Mouse (Mus musculus) frontal cortex, adult 2 months (tissue): ENCODE measurements around the gene Sys1. TPM values are rescaled to one million over a fixed set of nuclear protein-coding genes. Genes with fewer than 3 reads are reported as not detected.

ENCODE experiments used
- DNase-seq, 2 experiments: peaks; one replicate each; pipeline ENCODE4 v3.0.0; 2022; ENCODE audit warnings: low spot score in 1 of 2; ENCODE audit errors: extremely low spot score in 1 of 2
- polyA plus RNA-seq: library from polyadenylated mRNA; depleted of rRNA; stranded (reverse); fragments of >200 nt; gene quantifications from 2 replicates; pipeline ENCODE4 v1.2.3, GENCODE M21; 2012

Gene Sys1
- polyA plus RNA-seq, 1 experiment, result 59.1 TPM

DNA sequence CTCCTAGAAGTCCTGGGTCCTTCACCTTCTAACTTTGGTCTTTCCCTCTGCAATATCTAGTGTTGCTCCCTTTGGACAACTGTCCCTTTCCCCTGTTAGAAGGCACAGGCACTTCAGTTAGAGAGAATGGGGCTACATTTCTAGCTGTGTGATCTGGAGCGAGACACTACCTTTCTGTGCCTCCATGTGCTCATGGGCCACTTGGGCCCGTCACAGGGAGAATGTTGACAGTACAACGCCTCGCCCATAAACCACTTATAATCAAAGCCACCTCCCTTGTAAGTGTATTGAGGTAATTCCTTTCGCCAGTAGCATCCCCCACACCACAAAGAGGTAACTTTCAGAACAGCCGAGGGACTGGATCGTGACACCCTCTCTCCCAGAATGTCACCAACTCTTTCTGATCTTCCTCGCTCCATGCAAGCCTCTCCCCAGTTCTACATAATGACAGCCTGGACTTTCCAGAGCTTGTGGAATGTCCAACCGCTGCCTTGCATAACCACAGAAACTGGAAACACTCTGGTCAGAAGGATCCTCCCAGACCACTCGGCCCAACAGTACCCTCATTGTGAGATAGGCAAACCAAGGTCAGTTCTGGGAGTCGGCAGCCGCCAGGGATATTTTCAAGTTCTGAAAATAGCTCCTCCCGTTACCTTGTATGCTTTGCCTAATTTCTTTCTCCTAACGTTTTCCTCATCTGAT is 7.3 kb upstream of the Sys1 start:
- no peak for DNase-seq

DNA sequence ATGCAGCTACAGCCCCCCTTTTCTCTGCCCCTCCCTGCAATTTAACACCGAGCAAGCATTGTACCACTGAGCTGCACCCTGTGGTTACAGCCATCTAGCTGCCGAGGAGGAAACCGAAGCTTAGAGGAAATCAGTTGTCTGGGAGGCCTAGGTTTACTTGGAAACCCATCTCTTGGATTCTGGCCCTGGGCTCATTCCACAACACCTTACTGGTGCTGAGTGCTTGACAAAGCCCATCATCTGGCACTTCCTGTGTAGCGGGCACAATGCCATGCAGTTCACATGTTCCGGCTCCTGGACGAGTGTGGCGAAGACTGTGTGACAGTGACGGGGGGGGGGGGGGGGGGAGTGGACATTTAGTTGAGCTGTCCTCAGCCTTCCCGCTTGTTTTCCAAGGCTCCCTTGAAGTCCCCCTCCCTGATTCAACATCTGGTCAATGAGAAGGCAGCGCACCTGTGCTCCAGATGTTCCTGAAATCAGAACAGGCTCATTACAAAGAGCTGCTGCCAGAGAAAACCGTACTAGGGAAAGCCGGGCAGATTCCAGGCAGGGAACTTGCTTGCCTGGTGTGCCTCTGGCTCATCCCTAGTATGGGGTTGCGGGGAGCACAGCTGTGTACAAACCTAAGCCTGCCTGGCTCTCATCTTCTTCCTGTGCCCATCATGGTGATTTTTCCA is 4.6 kb upstream of the Sys1 start:
- no peak for DNase-seq

GRCm38 (mm10) chr2:164453047-164453757 is 3.6 kb upstream of the Sys1 start:
- no peak for DNase-seq

DNA sequence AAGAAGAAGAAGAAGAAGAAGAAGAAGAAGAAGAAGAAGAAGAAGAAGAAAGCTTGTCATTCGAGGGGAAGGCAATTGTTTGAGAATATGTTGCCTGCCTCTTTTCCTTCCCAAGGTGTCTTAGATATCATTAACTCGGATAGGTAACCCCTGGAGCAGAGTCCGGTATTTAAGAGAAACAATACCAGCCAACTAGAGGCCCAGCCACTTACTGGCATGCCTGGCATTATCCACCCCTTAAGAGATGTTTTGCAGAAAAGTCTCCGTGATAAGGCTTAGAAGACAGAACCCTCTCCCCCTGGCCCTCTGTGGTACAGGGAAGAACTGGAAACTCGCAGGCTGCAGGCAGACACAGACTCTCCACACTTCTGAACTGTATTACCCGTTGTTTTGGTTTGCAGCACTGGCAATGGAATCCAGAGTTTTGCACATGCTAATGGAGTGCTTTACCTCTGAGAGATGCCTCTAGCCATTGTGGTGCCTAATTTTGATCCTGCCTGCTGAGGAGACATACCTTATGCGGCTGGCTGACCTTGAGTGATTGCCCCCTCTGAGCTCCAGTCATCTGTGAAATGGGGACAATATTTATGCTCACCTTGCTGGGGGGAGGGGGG is 2.8 kb upstream of the Sys1 start:
- DNase-seq, result no peak

DNA sequence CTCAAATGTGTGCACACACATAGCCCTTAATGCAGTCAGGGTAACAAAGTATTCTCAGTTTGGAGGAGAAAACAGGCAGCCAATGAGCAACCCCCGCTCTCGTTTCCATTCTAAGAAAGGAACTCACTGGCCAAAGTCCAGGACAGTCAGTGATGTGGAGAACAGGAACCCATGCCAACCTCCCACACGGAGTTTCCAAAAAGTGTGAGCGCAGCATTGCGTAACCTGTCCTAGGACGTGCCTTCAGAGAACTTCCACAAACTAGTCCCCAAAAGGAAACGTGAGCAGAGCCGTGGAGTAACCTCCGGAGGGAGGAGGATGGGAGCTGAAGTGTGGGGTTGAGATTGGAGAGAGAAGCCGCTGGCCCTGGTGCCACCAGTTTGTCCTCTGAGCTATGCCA is 1.9 kb upstream of the Sys1 start:
- DNase-seq, result peak; percentile 79 to 95

- DNase-seq, result no peak
Observed at GRCm38 (mm10) chr2:164455421-164456190, 1.2 kb upstream of the Sys1 start.

- DNase-seq, result no peak
Observed at GRCm38 (mm10) chr2:164456413-164456812, 351 bp upstream of the Sys1 start.

DNA sequence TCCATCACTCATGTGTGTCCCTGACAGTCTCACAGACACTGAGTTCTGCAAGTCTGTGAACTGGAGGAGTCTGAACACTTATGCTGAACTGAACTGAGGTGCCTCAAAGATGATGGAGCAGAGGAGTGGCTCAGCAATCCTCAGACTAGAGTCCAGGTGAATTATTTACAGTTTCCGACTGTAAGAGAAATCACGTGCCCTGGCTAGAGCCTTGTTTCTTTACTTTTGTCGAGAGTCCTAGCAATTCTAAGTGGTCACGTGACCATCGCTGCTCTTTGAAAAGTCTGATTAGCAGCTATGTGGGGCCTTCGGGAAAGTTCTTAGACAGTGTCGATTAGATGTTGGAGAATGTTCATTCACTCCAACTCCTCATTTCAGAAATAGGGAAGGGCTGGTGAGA is 1.2 kb downstream of the Sys1 start:
- DNase-seq, result no peak

DNA sequence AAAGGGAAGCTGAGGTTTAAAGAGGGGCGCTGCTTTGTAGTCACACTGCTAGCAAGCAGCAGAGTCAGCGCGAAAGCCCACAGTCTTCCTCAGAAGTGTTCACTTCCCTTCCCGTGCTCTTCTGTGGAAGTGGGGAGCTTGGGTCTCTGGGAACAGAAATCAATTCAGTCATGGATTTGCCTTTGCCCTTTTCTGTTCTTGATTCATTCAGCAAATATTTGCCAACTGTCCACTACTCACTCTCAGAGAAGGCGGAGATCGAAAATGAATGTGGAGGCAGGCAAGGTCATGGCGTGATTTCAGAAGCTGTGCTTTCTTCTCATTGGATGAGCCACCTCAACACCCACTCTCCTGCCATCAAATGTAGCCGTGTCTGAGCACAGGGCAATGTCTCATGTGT is 1.8 kb downstream of the Sys1 start:
- DNase-seq, result no peak

GRCm38 (mm10) chr2:164460745-164461551 is 4.2 kb downstream of the Sys1 start, which contains the start of gene Gm20458:
Gene Gm20458, plus strand, starts transcription at chr2:164460967.
- DNase-seq, result peak; percentile 97 to 99

- no peak for DNase-seq
Observed at GRCm38 (mm10) chr2:164465161-164465560, 8.4 kb downstream of the Sys1 start.

- DNase-seq, result no peak
Observed at GRCm38 (mm10) chr2:164466787-164467186, 10.0 kb downstream of the Sys1 start.

DNA sequence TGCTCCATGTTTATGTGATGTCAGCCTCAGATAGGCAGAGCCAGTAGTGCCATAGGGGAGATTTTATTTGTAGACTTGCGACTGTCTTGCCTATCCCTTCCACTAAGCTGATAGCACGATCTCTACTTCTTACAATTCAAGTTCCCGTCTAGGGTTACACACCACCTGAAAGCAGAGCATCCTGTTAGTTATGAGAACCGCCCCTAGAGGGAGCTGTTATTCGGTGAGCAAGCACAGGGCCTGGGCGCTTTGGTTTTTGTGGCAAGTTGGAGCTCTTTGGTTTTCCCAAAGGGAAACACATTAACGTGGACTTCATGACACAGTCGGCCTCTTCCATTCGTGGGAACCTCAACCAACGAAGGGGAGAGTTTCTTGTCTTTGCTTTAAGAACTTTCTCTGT is 13.5 kb downstream of the Sys1 start:
- DNase-seq, result peak in 1 of 2 experiments; percentile 79

DNA sequence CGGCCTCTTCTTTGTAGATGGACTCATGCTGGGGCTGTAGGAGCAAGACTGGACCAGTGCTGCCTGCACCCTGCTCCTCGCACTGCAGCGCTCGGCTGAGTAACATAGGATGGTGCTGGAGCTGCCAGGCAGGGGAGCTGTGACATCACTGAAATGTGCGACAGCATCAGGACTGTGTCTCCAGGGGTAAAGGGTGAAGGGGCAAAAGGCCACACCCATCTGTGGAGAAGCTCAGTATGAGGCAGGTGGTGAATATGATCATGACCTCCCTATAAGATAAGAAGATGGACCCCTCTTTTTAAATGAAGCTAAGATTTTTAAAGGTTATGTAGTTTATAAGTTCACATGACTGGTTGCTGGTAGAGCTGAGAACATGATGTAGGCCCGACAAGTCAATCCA is 16.9 kb downstream of the Sys1 start, which contains the start of gene Trp53tg5:
Gene Trp53tg5 (minus strand): TSS at position 101 of the 400 bp plus-strand sequence.
- no peak for DNase-seq

GRCm38 (mm10) chr2:164485681-164486257 is 29.0 kb downstream of the Sys1 start, which contains the start of gene Dbndd2:
Gene Dbndd2, plus strand, starts transcription at chr2:164486106.
- peak in 1 of 2 experiments; percentile 43 for DNase-seq

GRCm38 (mm10) chr2:164486258-164487114 is 29.7 kb downstream of the Sys1 start:
- peak; percentile 51 to 82 for DNase-seq

GRCm38 (mm10) chr2:164487115-164487527 is 30.4 kb downstream of the Sys1 start:
- DNase-seq, result no peak

- peak in 1 of 2 experiments; percentile 67 for DNase-seq
Observed at GRCm38 (mm10) chr2:164487812-164488211, 31.0 kb downstream of the Sys1 start.
